Mouse (Mus musculus): ENCODE data around the gene Akr1b7. TPM values are rescaled to one million over a fixed set of nuclear protein-coding genes. Genes with fewer than 3 reads are reported as not detected.
"Not testable (repeated sequence)": the region's sequence is repeated elsewhere in the genome, so short reads cannot be mapped to it uniquely, and the experiment has no call there.

Akr1b7 gene
- polyA plus RNA-seq, 1 experiment from 2014 or later, result 160 TPM

DNA sequence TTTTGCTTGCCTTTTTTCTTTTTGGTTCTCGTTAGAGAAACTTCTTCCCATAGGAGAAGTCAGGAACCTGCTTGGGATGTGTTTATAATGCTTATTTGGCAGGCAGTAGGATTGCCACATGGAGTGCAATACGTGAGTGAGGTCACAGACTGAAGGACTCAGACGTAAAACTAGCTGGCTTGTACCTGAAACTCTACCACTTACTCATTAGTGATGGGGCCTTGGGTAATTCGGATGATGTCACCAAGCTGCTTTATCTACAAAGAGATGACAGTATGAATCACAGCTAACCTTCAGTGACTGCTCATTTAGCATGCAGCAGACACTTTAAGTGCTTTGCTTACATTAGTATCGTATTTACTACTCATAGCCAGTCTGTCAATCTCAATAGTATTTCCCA lies 16.2 kb upstream of the Akr1b7 start:
- Histone ChIP-seq H3K4me1 (0 out of 2 replicates have a peak, but pooled peaks cover 3% of the 10 kb centered on the region), H3K4me2 (no peak overlapping the region), H3K9me3 (replicated peaks) (no peaks in the 10 kb centered on the region), H3K27me3 (no peaks in the 10 kb centered on the region), H3K4me3 (replicated peaks) (no peak overlapping the region), H3K9ac (no peak overlapping the region), H3K36me3 (peaks cover 40% of the 10 kb centered on the region), H3K27ac (no peak overlapping the region)
- no peak for ATAC-seq (replicated peaks; ENCODE audit: low FRiP score)
- whole genome bisulfite sequencing, result 61% methylated on average over 5 of the region's 5 CpGs

DNA sequence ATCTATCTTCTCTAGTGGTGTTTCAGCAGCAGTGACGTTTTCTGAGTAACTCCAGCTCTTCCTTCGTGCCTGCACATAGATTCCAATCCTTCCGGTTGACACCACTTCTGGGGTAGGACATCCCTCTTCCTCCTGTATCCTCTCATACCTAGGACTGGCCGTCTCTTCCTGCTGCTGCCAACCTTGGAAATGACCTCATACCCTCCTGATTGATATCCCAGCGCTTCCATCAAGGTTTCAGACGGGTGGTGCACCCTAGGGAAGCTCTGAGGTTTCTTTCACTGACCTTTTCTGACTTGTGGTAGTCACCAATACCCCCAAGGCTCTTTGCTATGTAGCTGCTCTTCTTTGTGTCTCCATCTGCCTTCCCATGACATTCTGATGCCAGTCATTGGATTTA lies 13.7 kb upstream of the Akr1b7 start:
- Histone ChIP-seq H3K4me2 (no peak overlapping the region), H3K4me3 (replicated peaks) (no peak overlapping the region), H3K4me1 (0 out of 2 replicates have a peak, but pooled peaks cover 3% of the 10 kb centered on the region), H3K27ac (no peak overlapping the region), H3K9me3 (replicated peaks) (no peaks in the 10 kb centered on the region), H3K27me3 (no peaks in the 10 kb centered on the region), H3K36me3 (peaks cover 18% of the 10 kb centered on the region), H3K9ac (no peak overlapping the region)
- WGBS, result 82% methylated on average over 6 of the region's 6 CpGs
- ATAC-seq (replicated peaks; ENCODE audit: low FRiP score), result no peak

DNA sequence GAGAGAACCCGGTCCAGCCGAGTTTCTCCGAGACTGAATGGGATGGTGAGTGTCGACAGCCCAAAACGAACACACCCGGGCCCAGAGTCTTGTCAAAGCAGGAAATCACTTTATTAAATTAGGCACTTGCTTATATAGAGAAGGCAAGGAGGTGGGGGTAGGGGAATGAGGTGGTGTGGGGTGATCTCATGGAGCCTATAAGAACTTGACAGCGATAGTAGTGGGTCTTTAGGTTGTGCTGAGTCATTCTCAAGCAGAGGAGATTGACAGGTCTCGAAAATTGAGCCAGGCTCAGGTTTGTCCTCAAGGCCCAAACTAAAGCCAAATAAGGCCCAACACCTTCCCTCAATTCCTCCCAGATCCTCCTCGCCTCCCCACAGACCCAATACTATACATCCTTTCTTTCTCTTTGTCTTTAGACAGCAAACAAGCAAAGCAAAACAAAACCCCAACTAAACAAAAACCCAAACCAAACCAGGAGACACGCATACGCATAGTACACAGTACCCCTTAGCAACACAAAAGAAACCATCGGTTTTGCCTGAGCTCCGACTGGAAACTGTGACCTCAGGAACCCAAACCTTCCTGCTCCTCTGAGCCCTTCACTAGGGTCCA lies 12.4 kb upstream of the Akr1b7 start:
- ATAC-seq (replicated peaks; ENCODE audit: low FRiP score), result no peak
- WGBS, result 86% methylated on average over 13 of the region's 13 CpGs
- H3K4me1 ChIP-seq, result 0 out of 2 replicates have a peak, but pooled peaks cover 3% of the 10 kb centered on the region

DNA sequence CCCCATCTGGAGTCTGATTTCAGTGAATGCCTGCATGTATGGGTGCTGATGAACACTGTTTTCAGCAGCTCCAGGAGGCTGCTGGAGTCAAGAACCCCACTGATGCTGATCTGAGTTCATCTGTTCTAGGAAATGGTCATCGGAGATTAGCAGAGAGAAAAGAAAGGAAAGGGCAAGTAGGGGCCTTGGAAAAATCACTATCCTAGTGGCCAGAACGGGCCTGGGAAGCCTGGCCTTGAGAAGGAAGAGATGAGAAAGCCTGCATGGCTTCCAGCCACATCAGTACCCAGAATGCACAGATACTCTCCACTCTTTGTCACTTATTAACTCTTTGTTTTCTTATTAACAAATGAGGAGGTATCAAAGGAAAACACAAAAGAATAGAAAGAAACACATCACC lies 11.4 kb upstream of the Akr1b7 start:
- H3K4me3 ChIP-seq (replicated peaks), result no peak overlapping the region
- H3K36me3 ChIP-seq, result 0 out of 2 replicates have a peak, but pooled peaks cover 3% of the 10 kb centered on the region
- H3K27ac ChIP-seq, result no peak overlapping the region
- no peak overlapping the region for H3K9ac ChIP-seq
- no peaks in the 10 kb centered on the region for H3K27me3 ChIP-seq
- H3K4me2 ChIP-seq, result no peak overlapping the region
- H3K9me3 ChIP-seq (replicated peaks), result no peaks in the 10 kb centered on the region
- H3K4me1 ChIP-seq, result 0 out of 2 replicates have a peak, but pooled peaks cover 3% of the 10 kb centered on the region
- WGBS, result 83% methylated on average over 2 of the region's 2 CpGs
- ATAC-seq (replicated peaks; ENCODE audit: low FRiP score), result no peak

More for the DNA sequence above, 12.4 kb upstream of the Akr1b7 start:
- H3K4me3 ChIP-seq (replicated peaks), result no peak overlapping the region
- no peak overlapping the region for H3K27ac ChIP-seq
- H3K36me3 ChIP-seq, result peaks cover 6% of the 10 kb centered on the region; the same call in 1 of the 2 replicates
- H3K27me3 ChIP-seq, result no peaks in the 10 kb centered on the region
- no peak overlapping the region for H3K9ac ChIP-seq
- H3K4me2 ChIP-seq, result no peak overlapping the region
- H3K9me3 ChIP-seq (replicated peaks), result no peaks in the 10 kb centered on the region

DNA sequence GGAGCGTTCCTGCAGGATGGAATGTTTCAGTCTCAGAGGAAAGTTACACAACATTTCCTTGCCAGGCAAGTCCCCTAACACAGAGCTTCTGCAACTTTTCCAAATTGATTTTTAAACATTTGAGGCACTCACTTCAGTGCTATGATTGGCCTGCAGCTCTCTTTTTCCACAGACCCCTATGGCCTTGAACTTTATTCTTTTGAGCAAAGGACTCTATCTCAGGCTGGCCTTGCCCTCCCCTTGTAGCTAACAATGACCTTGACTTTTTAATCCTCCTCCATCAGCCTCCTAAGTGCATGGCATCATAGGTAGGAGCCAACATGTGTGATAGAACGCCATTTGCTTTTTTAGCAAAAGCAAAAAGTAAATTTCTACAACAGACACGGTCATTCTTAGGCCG lies 5.4 kb upstream of the Akr1b7 start:
- Histone ChIP-seq H3K9ac (no peak overlapping the region), H3K27ac (no peak overlapping the region), H3K27me3 (no peaks in the 10 kb centered on the region), H3K36me3 (no peaks in the 10 kb centered on the region), H3K4me2 (no peak overlapping the region), H3K4me3 (replicated peaks) (no peak overlapping the region), H3K4me1 (no peaks in the 10 kb centered on the region), H3K9me3 (replicated peaks) (no peaks in the 10 kb centered on the region)
- 88% methylated on average over 4 of the region's 4 CpGs for WGBS
- ATAC-seq (replicated peaks; ENCODE audit: low FRiP score), result no peak

DNA sequence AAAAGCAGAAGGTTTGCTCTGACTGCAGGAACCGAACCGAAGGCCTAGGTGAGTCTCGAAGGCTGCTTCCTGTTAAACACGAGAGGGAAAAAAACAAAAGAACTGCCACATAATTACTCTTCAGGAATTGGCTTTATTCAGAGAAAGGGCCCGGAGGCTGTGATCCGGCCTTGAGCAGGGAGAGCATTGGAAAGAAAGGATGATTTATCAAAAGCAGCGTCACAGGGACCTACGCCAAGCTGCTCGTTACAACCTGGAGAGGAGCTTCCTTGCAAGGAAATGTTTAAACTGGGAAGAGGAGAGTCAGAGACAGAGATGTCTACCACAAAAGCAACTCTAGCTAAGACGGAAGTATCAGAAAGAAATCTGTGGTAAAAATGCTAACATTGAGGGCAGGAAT lies 4.7 kb upstream of the Akr1b7 start:
- Histone ChIP-seq H3K9me3 (replicated peaks) (no peaks in the 10 kb centered on the region), H3K27me3 (no peaks in the 10 kb centered on the region), H3K36me3 (no peaks in the 10 kb centered on the region), H3K9ac (no peak overlapping the region), H3K4me2 (no peak overlapping the region), H3K4me1 (peaks cover 5% of the 10 kb centered on the region; the same call in 1 of the 2 replicates), H3K4me3 (replicated peaks) (no peak overlapping the region), H3K27ac (no peak overlapping the region)
- WGBS, result 68% methylated on average over 10 of the region's 10 CpGs
- ATAC-seq (replicated peaks; ENCODE audit: low FRiP score), result no peak

DNA sequence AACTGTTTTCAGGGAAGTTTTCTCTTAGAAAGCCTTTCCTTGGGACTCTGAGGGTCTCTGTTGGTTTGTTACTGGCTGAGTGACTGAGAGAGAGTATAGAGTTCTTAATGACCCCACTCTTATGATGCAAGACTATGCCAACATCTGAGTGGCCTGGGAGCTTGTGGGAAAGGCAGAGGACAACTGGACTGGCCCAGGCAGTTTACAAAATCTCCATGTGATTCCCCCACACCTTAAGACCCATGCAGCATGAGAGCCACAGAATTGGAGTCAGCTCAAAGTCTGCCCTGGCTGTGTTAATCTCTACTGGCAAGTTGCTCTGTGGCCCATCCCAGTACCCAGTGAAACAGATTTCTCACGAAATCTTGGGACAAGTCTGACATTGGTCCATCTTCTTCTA lies 554 bp downstream of the Akr1b7 start:
- 73% methylated on average over 1 of the region's 1 CpGs for WGBS
- Histone ChIP-seq H3K27me3 (no peaks in the 10 kb centered on the region), H3K9me3 (replicated peaks) (no peaks in the 10 kb centered on the region), H3K27ac (no peak overlapping the region), H3K36me3 (no peaks in the 10 kb centered on the region), H3K9ac (no peak overlapping the region), H3K4me3 (replicated peaks) (no peak overlapping the region), H3K4me2 (no peak overlapping the region), H3K4me1 (peaks cover 5% of the 10 kb centered on the region; the same call in 1 of the 2 replicates)
- ATAC-seq (replicated peaks; ENCODE audit: low FRiP score), result no peak

DNA sequence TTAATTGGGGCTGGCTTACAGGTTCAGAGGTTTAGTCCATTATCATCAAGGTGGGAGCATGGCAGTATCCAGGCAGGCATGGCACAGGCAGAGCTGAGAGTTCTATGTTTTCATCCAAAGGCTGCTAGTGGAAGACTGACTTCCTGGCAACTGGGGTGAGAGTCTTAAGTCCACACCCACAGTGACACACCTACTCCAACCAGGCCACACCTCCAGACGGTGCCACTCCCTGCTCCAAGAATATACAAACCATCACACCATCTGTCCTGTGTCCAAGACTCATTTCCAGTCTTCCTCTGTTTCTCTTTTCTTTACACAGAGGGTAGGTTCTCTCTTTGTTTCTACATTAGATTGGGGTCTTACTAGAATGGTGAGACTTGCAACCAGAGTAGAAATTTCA lies 1.3 kb downstream of the Akr1b7 start:
- not testable (repeated sequence) for H3K9me3 ChIP-seq (replicated peaks); H3K9ac ChIP-seq; H3K27me3 ChIP-seq; H3K4me2 ChIP-seq; H3K36me3 ChIP-seq; H3K27ac ChIP-seq; ATAC-seq (replicated peaks; ENCODE audit: low FRiP score); H3K4me3 ChIP-seq (replicated peaks); H3K4me1 ChIP-seq
- WGBS, result 55% methylated on average over 1 of the region's 1 CpGs

DNA sequence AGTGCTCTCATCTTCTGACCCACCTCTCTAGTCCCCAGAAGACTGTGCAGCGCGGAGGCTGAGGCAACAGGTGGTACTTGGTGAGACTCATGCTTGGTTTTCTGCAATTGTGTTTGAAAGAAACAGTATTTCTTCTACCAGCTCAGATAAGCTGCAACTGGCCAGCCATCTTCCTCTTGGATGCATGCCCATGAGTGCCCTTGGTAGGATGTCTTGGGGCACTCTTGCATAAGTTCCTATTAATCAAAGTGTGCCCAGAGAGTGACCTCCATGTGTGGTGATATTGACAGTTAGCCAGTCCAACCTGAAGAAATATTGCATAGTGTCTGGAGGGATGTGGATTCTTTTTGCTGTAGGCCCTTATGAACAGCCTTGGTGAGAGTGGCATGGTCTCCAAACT lies 4.4 kb downstream of the Akr1b7 start:
- Histone ChIP-seq H3K27me3 (no peaks in the 10 kb centered on the region), H3K4me1 (peaks cover 5% of the 10 kb centered on the region; the same call in 1 of the 2 replicates), H3K4me2 (no peak overlapping the region), H3K27ac (no peak overlapping the region), H3K4me3 (replicated peaks) (no peak overlapping the region), H3K36me3 (no peaks in the 10 kb centered on the region), H3K9ac (no peak overlapping the region), H3K9me3 (replicated peaks) (no peaks in the 10 kb centered on the region)
- ATAC-seq (replicated peaks; ENCODE audit: low FRiP score), result no peak
- WGBS, result 95% methylated on average over 2 of the region's 2 CpGs

DNA sequence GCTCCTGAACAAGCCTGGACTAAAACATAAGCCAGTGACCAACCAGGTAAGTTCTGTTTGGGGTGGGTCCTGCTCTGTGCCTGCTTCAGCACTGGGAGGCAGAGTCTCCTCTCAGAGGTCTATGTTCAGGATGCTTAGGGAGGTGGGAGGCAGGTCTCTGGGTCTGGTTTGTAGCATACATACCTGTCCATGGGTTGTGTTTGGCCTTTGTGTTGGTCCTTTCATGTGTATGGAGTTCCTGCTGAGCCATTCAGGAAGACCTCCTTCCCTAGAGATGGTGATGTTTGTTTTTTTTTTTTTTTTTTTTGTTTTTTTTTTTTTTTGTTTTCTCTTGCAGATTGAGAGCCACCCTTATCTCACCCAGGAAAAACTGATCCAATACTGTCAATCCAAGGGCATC lies 6.9 kb downstream of the Akr1b7 start:
- no peaks in the 10 kb centered on the region for H3K27me3 ChIP-seq
- H3K4me3 ChIP-seq (replicated peaks), result no peak overlapping the region
- no peaks in the 10 kb centered on the region for H3K9me3 ChIP-seq (replicated peaks)
- no peak for ATAC-seq (replicated peaks; ENCODE audit: low FRiP score)
- no peaks in the 10 kb centered on the region for H3K36me3 ChIP-seq
- H3K4me2 ChIP-seq, result no peak overlapping the region
- H3K4me1 ChIP-seq, result no peaks in the 10 kb centered on the region
- no peak overlapping the region for H3K27ac ChIP-seq
- H3K9ac ChIP-seq, result no peak overlapping the region

DNA sequence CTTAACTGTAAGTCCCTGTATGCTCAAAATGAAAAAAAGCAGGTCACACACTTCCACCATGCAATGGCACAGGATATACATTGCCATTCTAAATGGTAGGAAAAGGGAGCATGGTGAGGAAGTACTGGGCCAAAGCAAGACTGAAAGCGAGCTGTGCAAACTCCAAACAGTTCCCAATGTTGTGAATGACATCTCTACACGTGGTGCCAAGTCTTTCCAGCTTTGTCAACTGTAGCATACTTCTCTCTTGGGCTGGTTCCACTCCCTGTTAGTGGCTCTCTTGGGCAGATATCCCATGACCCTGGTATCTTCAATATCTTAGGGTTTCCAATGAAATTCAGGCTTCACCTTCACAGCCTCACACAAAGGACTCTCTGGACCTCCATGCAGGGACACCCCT lies 26.9 kb downstream of the Akr1b7 start:
- H3K9me3 ChIP-seq (replicated peaks), result no peaks in the 10 kb centered on the region
- H3K4me3 ChIP-seq (replicated peaks), result no peak overlapping the region
- no peaks in the 10 kb centered on the region for H3K27me3 ChIP-seq
- H3K4me2 ChIP-seq, result no peak overlapping the region
- no peak for ATAC-seq (replicated peaks; ENCODE audit: low FRiP score)
- no peaks in the 10 kb centered on the region for H3K4me1 ChIP-seq
- no peaks in the 10 kb centered on the region for H3K36me3 ChIP-seq
- no peak overlapping the region for H3K9ac ChIP-seq
- H3K27ac ChIP-seq, result no peak overlapping the region
- WGBS, result 72% methylated on average over 2 of the region's 2 CpGs

DNA sequence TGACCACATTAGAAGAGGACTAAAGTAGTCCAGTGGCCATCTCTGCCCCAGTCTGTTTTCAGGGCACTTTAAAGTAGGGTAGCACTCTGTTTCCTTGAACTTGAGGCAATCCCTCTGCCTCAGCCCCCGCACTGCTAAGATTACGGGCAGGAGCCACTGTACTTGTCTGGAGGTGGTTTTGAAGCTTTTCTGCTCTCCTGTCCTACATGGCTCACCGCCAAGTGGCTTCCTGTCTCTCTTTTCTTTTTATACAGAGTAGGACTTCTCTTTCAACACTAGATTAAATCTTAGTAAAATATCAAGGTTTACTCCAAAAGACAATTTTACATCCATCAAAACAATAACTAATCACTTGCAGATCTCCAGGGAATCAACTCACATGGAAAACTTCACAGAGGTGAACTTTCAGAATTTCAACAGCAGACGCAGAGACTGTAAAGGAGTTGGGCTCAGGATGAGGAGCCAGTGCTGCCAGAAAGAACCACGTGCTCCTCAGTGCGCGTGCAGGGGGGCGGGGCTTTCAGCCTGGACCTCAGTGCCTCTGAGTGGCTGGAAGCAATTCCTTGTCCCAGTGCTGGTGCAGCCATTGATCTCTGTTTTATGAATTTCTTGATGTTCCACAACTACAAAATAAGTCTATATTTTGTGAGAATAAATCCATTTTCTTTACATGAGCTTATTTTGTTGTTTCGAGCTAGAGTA lies 29.6 kb downstream of the Akr1b7 start:
- Histone ChIP-seq H3K4me2 (no peak overlapping the region), H3K36me3 (no peaks in the 10 kb centered on the region), H3K9me3 (replicated peaks) (no peaks in the 10 kb centered on the region), H3K4me1 (no peaks in the 10 kb centered on the region), H3K4me3 (replicated peaks) (no peak overlapping the region), H3K9ac (no peak overlapping the region), H3K27ac (no peak overlapping the region), H3K27me3 (no peaks in the 10 kb centered on the region)
- no peak for ATAC-seq (replicated peaks; ENCODE audit: low FRiP score)
- 59% methylated on average over 9 of the region's 9 CpGs for WGBS

All from kidney, embryonic 15.5 days (tissue).